Mouse (Mus musculus) thymus, postnatal 4 days (tissue): Measurements from ENCODE around the gene Tvp23b.
A peak's percentile ranks its signal among the peaks of the same experiment; 100 is the strongest.

Source experiments
- DNase-seq: peaks from one replicate; pipeline ENCODE4 v3.0.0; 2021

The Tvp23b gene

GRCm38 (mm10) chr11:62879220-62880048 is at the start of gene Tvp23b:
TSS of gene Tvp23b (plus strand) at chr11:62879455.
- peak; percentile 100 for DNase-seq

DNA sequence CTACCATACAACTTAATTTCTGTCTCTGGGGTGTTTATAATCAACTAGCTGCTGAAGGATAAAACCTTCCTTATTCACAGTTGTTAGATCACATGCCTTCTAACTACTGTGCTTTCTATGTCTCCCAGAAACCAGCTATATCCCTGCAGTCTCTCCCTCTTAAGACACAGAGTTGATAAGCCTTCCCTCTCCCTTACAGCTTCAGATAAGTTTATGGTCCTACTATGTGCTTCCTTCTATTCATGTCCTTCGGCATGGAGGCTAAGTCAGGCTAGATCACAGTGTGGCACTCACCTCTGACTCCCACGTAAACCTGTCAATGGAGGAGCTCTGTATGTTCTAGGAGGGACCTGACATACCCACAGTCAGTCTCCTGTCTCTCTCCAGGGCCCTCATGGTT is 48.9 kb upstream of the Tvp23b start:
- DNase-seq = no peak

- DNase-seq = no peak
Observed at GRCm38 (mm10) chr11:62831906-62832305, 47.3 kb upstream of the Tvp23b start.

- no peak for DNase-seq
Observed at GRCm38 (mm10) chr11:62844562-62844961, 34.7 kb upstream of the Tvp23b start.

DNA sequence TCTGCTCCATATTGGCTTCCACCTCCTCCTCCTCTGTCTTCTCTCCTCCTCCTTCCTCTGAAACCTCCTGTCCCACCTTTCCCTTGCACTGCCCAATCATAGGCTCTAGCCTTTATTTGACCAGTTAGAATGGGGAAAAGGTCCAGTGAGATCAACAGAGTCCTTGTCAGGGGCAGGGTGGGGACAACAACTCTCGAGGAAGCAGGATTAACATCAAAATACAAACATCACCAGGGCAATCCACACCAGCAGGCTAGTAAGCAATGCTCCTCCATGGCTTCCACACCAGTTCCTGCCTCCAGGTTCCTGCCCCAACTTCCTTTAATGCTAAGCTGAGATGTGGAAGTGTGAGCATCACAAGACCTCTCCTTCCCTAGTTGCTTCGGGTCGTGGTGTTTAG is 33.5 kb upstream of the Tvp23b start:
- DNase-seq = no peak

GRCm38 (mm10) chr11:62846961-62847654 is 32.1 kb upstream of the Tvp23b start, which contains the start of gene Fbxw10:
TSS of gene Fbxw10 (plus strand) at chr11:62847069.
- peak; percentile 27 for DNase-seq

DNA sequence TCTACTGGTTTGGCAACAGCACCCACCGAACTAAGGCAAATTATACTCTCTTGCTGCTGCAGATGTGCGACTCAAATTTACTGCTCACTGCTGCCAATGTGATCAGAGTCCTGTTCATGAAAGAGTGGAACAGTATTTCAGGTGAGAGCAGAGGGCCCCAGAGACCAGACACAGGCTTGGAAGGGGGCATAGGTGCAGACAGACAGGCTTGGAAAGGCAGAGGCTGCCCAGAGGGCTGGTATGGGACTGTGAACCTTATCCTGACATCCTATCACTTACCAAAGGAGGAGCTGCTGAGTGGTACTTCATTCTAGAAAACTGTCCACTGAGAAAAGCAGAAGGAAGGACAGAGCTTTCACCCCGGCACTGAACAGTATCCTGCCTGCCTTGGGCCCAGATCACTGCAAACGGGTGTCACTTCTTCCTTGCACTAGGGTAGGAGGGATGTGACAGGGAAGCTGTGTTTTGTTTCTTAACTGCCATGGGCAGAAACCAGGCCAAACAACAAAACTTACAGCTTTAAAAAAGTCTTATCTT is 31.5 kb upstream of the Tvp23b start:
- peak; percentile 35 for DNase-seq

DNA sequence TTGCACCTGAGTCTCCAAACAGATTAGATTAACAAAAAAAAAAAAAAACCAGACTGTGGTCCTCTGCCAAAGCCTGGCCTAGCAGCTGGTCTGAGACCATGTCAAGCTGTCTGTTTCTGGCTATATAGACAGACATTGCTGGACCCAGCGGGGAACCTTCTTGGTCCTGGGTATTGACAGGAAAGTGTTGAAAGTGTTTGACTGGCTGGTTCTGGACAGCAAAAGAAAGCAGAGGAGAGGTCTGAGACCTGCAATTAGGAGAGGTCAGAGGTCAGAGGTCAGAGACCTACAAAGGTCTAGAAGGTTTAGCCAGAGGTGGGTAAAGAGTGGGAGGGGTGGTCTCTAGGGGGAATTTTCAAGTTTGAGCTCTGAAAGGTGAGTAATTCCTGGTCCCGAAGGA is 31.0 kb upstream of the Tvp23b start:
- no peak for DNase-seq

DNA sequence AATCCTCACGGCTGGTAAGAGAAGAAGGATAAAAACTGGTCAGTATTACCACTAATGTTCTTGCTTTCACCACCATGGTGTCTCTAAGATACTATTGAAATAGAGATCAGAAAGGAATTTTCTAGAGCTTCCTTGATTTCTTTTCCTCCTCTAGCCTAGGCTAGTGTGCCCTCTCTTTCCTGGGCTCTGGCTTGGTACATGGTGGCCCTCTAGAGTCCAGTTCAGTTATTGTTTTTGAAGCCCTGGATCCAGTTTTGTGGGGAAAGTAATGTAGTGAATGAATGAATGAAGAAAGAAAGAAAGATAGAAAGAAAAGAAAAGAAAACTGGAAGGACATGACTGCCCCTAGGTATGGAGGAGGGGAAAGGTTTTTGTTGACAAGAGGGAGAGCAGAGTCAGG is 28.1 kb upstream of the Tvp23b start:
- DNase-seq = no peak

GRCm38 (mm10) chr11:62853334-62853733 is 25.9 kb upstream of the Tvp23b start:
- DNase-seq = no peak

DNA sequence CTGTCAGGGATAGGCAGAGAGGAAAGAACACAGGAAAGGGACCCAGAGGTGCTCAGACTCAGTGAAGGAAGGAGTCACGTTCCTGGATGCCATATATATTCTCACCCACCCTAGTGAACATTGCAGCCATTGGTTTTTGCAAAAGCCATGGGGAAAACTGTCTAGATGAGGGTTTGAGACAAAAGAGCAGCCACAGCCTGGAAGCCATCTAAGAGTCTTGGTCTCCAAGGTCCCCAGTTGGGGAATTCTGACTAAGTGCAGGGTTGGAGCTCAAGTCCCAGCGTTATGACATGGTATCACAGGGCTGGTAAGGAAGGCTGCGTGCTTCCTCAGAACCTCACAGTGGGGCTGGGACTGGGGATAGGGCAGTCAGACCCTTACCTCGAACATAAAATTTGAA is 13.7 kb upstream of the Tvp23b start:
- DNase-seq = no peak

DNA sequence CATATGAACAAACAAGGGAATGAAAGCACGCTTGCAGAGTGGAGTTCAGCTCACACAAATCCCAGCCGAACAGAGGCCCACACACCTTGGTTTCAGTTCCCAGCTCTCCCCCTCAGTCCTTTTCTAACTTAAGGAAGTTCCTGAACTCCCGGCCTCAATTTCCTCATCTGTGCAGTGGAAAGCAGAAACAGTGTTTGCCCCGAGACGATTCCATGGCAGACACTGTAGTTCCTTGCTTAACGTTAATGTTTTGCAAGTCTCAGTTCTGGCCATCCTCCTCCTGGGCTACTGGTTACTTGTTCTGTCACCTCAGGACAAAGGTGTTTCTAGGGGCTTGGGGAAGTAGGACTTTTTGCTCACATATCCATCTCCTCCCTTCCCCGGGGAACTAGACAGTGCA is 12.6 kb upstream of the Tvp23b start:
- no peak for DNase-seq

DNA sequence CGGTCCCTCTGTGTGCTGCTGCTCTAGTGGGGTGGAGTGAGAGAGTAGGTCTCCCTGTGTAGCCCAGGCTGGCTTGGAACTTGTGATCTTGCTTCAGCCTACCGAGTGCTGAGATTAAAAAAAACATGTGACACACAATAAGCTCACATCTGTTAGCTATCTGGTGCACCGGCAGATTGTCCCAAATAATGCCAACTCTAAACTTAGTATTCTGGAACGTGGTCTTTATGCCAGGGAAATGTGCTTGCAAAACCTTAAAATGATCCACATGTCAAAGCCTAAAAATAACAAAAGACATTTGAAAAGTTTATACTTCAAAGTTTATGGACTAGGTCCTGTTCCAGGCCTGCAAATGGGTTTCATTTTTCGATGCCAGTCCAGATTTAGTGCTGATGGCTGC is 10.1 kb upstream of the Tvp23b start:
- no peak for DNase-seq

DNA sequence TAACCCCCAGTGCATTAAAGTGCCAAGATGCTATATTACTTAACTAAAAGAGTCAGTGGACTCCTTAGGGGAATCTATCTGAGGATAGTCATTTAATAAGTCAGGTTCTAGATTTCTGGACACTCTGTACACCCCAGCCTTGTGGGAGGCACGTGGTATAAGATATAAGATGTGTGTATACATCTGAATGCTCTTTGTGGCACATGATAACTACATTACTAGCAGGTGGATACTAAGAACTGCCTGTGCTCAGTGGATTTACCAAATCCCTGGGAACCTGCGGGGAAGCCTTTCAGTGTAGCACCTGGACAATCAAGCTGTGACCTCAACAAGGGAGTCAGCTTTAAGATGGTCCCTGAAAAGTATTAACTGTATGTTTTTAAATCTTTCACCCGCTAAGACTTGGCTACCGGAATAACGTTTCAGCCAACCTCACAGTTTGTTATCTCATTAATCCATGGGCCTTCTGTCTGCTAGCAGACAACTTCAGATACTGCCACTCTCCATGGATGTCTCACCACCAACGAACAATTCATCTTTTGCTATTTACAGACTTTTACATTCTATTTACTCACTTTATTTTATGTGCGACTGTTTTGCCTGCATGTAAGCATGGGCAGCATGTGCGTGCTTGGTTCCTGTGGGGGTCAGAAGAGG is 9.4 kb upstream of the Tvp23b start:
- no peak for DNase-seq

DNA sequence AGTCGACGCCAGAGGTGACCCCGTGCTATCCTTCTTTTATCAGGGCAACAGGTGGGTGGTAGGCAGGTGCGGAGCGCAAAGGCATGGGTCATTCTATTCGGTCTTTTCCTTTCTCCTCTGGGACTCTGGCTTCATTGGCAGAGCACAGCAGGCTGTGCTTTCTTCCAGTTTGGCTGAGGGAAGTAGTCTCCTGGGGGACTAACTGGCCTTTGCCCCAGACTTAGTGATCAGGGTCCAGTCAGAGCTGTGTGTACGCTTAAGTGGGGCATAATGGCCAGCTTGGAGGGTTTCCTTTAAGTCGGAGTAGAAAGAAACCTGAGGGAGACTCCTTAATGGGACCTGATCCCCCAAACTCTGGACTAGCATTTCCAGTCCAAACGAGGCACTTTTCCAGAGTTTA is 5.8 kb upstream of the Tvp23b start:
- no peak for DNase-seq

DNA sequence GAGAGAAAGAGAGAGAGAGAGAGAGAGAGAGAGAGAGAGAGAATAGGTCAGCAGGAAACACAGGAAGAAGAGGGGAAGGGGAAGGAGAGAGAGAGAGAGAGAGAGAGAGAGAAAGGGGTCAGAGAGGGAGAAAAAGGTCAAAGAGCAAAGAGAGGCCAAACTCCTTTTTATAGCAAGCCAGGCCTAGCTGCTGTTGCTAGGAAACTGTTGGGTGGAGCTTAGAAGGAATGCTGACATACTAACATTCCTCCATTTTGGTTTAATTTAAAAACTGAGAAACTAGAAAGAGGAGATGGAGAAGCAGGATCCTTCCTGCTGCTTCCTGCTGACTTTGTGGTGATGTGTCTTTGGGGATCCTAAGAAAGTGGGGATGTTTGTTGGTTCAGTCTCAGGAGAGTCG is 3.6 kb upstream of the Tvp23b start:
- no peak for DNase-seq

DNA sequence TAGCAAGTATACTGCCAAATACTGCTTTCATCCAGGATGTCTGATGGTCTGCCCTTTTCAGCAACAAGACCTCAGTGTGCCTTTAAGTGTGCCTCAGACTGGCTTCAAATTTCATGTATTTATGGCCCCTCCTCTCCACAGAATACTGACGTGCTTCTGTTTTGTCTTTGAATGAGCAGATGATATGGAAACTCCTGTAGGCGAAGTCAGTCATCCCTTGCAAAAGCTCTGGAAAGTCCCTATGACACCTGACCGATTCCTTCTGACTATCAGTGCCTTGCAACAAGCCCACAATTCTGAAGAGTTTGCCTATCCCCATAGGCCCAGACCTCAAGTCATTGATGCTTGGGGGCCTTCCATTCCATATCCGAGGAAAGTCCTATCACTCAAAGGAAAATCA is 2.8 kb upstream of the Tvp23b start:
- DNase-seq = no peak

- DNase-seq = no peak
Observed at GRCm38 (mm10) chr11:62877391-62877790, 1.9 kb upstream of the Tvp23b start.

DNA sequence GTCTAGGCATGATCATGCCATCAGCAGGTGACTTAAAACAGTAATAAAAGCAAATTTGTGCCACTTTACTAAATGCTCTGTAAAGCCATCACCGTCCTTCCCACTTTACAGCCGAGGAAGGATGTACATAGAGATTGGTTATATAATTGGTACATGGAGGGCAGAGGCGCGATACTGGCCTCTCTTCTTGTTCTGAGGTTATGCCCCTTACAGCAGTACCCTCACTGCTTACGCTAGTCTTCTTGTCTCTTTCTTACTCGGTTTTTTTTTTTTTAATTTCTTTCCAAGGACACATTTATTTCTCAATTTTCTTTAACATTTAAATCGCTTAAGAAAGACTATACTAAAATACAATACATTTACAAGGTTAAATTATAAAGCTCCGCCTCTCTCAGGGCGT is 527 bp upstream of the Tvp23b start:
- no peak for DNase-seq

GRCm38 (mm10) chr11:62883407-62883806 is 4.2 kb downstream of the Tvp23b start:
- DNase-seq = no peak

DNA sequence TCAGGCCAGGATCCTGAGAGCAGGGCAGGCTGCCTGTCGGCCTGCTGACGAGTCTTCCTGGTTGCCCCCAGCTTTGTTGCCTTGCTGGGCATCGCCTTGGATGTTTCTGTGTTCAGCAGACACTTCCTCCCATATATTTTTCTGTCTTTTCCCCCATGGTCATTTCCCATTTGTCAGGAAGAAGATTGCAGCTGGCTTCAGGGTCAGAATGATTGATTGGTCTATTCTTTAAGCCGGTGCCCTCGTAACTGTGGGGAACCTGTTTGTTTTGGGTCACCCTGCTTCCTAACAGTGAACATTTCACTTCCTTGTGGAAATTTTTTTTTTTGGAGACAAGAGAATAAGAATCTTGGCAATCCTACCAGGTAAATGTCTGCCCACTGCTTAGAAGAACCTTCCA is 6.1 kb downstream of the Tvp23b start:
- no peak for DNase-seq

DNA sequence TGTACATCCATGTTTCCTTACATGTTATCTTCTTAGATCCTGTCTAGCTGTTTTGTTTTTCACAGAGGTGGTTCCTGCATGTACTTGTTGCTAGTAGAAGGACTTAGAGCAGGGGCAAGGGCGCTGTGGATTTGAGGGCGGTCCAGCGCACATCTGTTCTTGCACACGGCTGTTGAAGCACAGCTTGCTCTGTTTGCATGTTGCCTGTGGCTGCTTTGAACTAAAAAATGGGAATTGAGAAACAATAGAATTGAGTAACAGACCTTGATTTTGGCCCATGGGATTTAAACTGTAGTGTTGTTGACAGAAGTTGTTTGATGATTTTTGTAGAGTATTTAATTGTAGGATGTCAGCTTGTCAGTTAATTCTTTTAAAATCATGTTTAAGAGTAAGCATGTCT is 11.5 kb downstream of the Tvp23b start:
- no peak for DNase-seq

DNA sequence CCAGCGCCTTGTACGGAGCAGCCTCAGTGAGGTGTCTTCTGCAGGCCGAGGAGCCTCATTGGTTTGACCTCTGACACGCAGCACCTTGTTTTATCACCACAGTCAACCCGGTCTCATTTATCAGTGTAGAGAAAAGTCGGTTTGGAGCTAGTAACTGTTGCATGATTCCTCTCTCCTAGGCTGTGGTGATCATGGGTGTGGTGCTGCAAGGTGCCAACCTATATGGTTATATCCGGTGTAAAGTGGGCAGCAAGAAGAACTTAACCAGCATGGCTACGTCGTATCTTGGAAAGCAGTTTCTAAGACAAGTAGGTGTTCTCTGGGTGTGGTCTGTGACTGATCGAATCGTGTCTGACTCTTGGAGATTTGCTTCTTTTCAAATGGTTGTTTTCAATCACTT is 12.5 kb downstream of the Tvp23b start:
- no peak for DNase-seq
